Mouse (Mus musculus) hindbrain, embryonic 12.5 days (tissue): ENCODE measurements at regions not wholly inside any gene's neighbourhood (a gene's known extent, or its start where the extent isn't known, plus 50 kb on each side); places are given as distances from the start of the nearest gene placed in this dataset.

Source experiments
- ATAC-seq: fragments of 200-750 bp; cut with Nextera tagmentation; 2 replicates; pipeline ENCODE4 v1.8.0; 2017; ENCODE audit warnings: moderate TSS enrichment; ENCODE audit not compliant: low FRiP score
- H3K27ac ChIP-seq: fragments of 300-500 bp; sonication (generic); 2 replicates; pipeline ENCODE4 v1.5.1; 2016; ENCODE audit warnings: mild to moderate bottlenecking
- H3K27me3 ChIP-seq: fragments of 300-500 bp; sonication (generic); 2 replicates; pipeline ENCODE4 v1.6.1; 2016; ENCODE audit warnings: mild to moderate bottlenecking
- H3K36me3 ChIP-seq: fragments of 300-500 bp; sonication (generic); 2 replicates; pipeline ENCODE4 v1.6.1; 2016; ENCODE audit warnings: mild to moderate bottlenecking
- H3K4me1 ChIP-seq: fragments of 300-500 bp; sonication (generic); 2 replicates; pipeline ENCODE4 v1.6.1; 2016
- H3K4me2 ChIP-seq: fragments of 300-500 bp; sonication (generic); replicated peaks from 2 replicates; pipeline ENCODE4 v1.6.1; 2016; ENCODE audit warnings: mild to moderate bottlenecking
- H3K4me3 ChIP-seq: fragments of 300-500 bp; sonication (generic); 2 replicates; pipeline ENCODE4 v1.5.1; 2016; ENCODE audit warnings: mild to moderate bottlenecking
- H3K9ac ChIP-seq: fragments of 300-500 bp; sonication (generic); 2 replicates; pipeline ENCODE4 v1.6.1; 2016; ENCODE audit warnings: mild to moderate bottlenecking, moderate library complexity
- H3K9me3 ChIP-seq: fragments of 300-500 bp; sonication (generic); replicated peaks from 2 replicates; pipeline ENCODE4 v1.6.1; 2016; ENCODE audit warnings: mild to moderate bottlenecking
- WGBS: fragments of 180-500 bp; shearing (Covaris S2); methylation state at CpG from one replicate; pipeline ENCODE4 v1.1.7; 2016; 5-methylcytosine and 5-hydroxymethylcytosine counted together

DNA sequence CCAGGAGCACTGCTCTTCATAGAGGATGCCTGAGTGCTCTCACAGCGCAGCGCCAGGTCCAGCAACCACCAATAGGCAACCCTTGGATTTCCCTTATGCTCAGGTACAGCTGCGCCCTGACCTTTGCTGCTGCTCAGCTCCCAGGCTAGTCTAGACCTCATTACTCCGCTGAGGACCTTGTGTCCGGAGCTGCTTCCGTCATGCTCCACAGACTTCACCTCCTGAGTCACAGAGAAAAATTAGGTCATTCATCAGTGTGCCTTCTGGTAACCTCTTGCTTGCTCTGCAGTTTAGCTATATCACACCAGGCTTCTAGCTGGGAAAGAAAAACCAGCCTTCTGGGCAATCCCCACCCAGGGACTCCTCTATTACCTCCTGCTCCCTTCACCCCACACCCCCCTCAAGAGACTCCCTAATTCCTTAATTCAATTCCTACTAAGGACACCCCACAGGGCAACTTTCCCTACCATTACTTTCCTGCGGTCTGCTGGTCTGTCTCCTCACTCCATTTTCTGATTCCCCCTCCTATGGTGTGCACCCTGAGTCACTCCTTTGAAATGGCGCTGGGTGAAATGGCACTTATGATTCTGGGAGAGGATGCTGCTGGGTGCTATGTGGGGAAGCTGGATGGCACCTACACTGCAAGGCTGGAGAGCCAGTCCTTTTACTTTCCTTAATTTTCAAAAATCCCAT lies 835.0 kb upstream of the Car8 start:
- peaks cover 12% of the 10 kb centered on the region for H3K4me1 ChIP-seq
- ATAC-seq = peak; percentile 40; the same call in 1 of the 2 replicates
- no peak overlapping the region for H3K9ac ChIP-seq
- no peaks in the 10 kb centered on the region for H3K9me3 ChIP-seq
- no peak overlapping the region for H3K4me2 ChIP-seq
- H3K4me3 ChIP-seq = no peak overlapping the region
- H3K27me3 ChIP-seq = no peaks in the 10 kb centered on the region
- H3K36me3 ChIP-seq = no peaks in the 10 kb centered on the region
- no peak overlapping the region for H3K27ac ChIP-seq
- WGBS = 45% methylated on average over 8 of the region's 8 CpGs

DNA sequence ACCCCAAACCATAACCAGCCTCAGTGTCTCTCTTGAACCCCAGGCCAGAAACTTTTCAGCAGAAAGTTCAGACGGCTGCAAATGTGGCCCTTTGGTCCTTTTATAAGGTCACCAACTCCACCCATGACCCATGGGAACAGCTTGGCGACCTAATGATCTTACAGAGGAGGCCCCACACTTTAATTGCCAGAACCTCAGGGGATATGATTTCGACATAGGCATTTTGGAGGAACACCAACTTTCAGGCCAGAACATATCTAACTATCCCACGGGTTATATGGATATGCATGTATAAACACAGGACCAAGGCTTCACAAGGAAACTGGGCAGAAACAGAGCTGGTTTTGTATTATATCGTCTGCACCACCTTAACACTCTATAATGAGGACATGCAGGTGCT lies 833.5 kb upstream of the Car8 start:
- ATAC-seq = no peak
- Histone ChIP-seq H3K36me3 (no peaks in the 10 kb centered on the region), H3K4me3 (no peak overlapping the region), H3K27me3 (no peaks in the 10 kb centered on the region), H3K9me3 (no peaks in the 10 kb centered on the region), H3K4me2 (no peak overlapping the region), H3K4me1 (peaks cover 12% of the 10 kb centered on the region), H3K9ac (no peak overlapping the region), H3K27ac (no peak overlapping the region)
- 75% methylated on average over 5 of the region's 5 CpGs for WGBS

DNA sequence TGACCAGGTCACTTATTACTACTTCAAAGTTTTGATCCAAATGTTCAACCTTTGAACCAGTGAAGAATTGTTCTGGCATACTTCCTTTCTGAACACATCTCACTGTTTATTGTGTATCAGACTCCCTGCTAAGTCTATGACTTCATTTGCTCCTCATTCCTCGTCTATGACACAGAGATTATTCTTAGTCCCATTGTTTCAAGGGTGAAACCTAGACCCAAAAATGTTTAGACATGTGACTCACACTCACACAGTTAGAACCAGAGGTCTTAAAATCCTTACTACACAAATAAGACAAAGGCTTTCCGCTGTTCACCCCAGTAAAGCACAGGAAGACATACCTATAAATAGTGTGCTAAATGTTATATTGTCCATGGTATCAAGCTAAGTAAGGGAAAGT lies 829.0 kb upstream of the Car8 start:
- no peak overlapping the region for H3K4me3 ChIP-seq
- no peaks in the 10 kb centered on the region for H3K27me3 ChIP-seq
- 72% methylated on average over 2 of the region's 2 CpGs for WGBS
- H3K9me3 ChIP-seq = no peaks in the 10 kb centered on the region
- no peak overlapping the region for H3K4me2 ChIP-seq
- ATAC-seq = no peak
- H3K36me3 ChIP-seq = no peaks in the 10 kb centered on the region
- no peak overlapping the region for H3K9ac ChIP-seq
- H3K4me1 ChIP-seq = 0 out of 2 replicates have a peak, but pooled peaks cover 3% of the 10 kb centered on the region
- H3K27ac ChIP-seq = no peak overlapping the region

DNA sequence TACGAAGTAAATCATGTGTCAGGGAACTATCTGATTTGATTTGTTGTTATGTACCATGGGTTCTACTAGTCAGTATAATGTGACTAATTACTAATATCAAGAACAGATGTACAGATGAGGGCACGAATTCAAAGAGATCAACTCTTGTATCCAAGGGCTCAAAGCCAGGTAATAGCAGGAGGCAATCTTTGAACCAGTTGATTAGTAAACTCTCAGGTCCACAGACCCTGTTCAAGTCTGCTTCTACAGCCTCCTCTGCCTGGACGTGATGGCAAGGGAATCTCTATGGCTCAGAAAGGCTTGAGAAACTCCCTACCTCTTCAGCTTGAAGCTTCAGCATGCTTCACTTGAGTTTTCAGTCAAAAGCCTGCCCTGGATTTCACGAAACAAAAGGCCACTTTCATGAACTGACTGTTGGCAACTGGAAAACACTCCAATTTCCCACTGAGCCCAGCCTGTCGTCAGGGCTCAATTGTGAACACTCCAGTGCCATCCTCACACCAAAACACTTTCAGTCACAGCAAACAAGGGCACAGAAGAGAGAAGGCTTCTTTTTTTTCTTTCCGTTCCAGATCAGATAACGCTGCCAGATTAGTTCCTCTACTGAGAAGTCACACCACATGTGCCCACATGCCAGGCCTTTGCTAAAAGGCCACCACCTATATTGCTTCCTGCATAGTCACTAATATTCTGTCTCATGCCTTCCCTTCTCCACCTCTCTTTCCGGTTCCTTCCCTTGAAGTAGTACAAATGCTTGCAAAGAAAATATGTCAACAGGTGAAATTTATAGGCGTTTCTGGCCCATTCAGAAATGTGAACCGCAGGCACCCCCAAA lies 827.4 kb upstream of the Car8 start:
- no peaks in the 10 kb centered on the region for H3K27me3 ChIP-seq
- H3K4me3 ChIP-seq = no peak overlapping the region
- H3K4me1 ChIP-seq = 0 out of 2 replicates have a peak, but pooled peaks cover 3% of the 10 kb centered on the region
- H3K4me2 ChIP-seq = no peak overlapping the region
- H3K36me3 ChIP-seq = no peaks in the 10 kb centered on the region
- WGBS = 63% methylated on average over 10 of the region's 10 CpGs
- H3K9me3 ChIP-seq = no peaks in the 10 kb centered on the region
- H3K27ac ChIP-seq = no peak overlapping the region
- no peak overlapping the region for H3K9ac ChIP-seq
- no peak for ATAC-seq

DNA sequence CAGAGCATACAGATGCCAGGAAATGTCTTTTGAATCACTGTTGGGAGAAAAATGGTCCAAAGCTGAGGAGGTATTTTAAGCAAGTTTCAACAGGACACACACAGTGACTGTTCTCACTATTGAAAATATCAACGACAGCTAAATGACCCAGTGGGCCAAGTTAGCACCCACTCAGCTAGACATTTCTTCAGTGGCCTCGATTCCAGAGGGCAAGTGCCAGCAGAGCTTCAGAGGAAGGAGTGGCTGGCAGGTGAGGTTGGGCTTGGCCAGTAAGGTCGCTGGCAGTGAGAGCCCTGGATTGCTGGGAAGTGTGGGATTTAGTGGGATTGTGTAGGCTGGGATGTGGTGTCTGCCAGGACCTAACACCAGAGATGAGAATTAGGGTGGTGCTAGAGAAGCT lies 823.1 kb upstream of the Car8 start:
- WGBS = 76% methylated on average over 3 of the region's 3 CpGs
- no peaks in the 10 kb centered on the region for H3K27me3 ChIP-seq

DNA sequence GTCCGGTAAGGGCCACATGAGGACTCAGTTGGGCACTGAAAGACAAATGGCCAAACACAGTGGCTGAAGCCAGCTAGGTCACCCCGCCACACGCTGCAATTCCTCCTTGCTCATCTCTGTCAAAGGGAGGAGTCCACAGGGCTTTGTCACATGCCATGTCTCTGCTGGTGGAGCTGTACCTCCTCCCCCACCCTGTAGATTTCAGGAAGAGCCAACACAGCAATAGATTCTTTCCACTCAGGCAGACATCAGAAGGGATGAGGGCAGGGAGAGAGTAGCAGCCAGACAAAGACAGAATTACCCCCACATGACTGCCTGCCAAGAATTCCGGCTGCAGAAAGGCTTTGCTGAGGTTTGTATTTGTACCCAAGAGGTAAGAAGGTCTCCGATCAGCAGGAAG lies 821.4 kb upstream of the Car8 start:
- Histone ChIP-seq H3K9ac (no peak overlapping the region), H3K4me1 (peaks cover 7% of the 10 kb centered on the region), H3K4me2 (no peak overlapping the region), H3K9me3 (no peaks in the 10 kb centered on the region), H3K27ac (no peak overlapping the region), H3K27me3 (no peaks in the 10 kb centered on the region), H3K4me3 (no peak overlapping the region), H3K36me3 (no peaks in the 10 kb centered on the region)
- peak; percentile 73 for ATAC-seq
- WGBS = 32% methylated on average over 5 of the region's 5 CpGs

More for the DNA sequence above, 823.1 kb upstream of the Car8 start:
- Histone ChIP-seq H3K4me1 (peaks cover 10% of the 10 kb centered on the region), H3K36me3 (no peaks in the 10 kb centered on the region), H3K4me3 (no peak overlapping the region), H3K9ac (no peak overlapping the region), H3K9me3 (no peaks in the 10 kb centered on the region), H3K4me2 (no peak overlapping the region), H3K27ac (no peak overlapping the region)
- ATAC-seq = no peak

DNA sequence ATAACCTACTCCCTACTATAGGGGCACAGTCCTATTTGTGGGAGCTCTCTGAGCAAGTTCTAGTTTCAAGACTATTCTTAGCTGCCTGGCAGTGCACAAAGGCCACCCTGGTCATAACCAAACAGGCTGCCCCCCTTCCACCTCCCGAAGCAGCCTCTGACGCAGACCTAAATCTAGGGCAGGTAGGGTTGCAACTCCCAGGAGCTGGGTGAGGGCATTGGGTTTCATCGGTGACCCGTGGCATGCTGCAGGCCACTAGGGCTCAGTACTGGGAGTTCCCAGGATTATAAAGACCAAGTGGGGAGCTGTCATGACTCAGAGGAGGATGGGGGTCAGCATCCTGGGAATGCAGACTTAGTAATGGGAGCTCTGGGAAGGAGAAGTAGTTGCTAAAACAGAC lies 818.8 kb upstream of the Car8 start:
- H3K36me3 ChIP-seq = no peaks in the 10 kb centered on the region
- H3K27ac ChIP-seq = no peak overlapping the region
- H3K4me3 ChIP-seq = no peak overlapping the region
- no peaks in the 10 kb centered on the region for H3K27me3 ChIP-seq
- H3K9me3 ChIP-seq = no peaks in the 10 kb centered on the region
- WGBS = 58% methylated on average over 4 of the region's 4 CpGs
- ATAC-seq = no peak
- no peak overlapping the region for H3K4me2 ChIP-seq
- H3K9ac ChIP-seq = no peak overlapping the region
- H3K4me1 ChIP-seq = peaks cover 7% of the 10 kb centered on the region

DNA sequence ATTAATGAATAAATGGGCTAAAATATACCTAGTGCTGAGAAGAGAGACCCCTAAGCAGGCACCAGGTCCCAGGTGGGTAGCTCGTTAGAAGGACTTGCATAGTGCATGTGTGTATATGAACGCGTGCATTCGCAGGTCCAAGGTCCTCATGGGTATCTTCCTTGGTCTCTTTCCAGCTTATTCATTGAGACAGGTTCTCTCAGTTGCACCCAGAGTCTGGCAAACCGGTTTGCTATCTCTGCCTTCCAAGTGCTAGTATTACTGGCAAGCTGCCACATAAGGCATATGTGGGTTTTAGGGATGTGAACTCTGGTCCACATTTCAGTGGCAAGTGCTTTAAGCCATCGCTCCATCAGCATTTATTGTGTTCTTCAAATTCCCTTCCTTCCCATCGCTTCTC lies 818.3 kb upstream of the Car8 start:
- Histone ChIP-seq H3K27me3 (no peaks in the 10 kb centered on the region), H3K9me3 (no peaks in the 10 kb centered on the region), H3K9ac (no peak overlapping the region), H3K27ac (no peak overlapping the region), H3K4me3 (no peak overlapping the region), H3K36me3 (no peaks in the 10 kb centered on the region), H3K4me1 (peaks cover 7% of the 10 kb centered on the region), H3K4me2 (no peak overlapping the region)
- WGBS = 90% methylated on average over 7 of the region's 7 CpGs
- no peak for ATAC-seq

DNA sequence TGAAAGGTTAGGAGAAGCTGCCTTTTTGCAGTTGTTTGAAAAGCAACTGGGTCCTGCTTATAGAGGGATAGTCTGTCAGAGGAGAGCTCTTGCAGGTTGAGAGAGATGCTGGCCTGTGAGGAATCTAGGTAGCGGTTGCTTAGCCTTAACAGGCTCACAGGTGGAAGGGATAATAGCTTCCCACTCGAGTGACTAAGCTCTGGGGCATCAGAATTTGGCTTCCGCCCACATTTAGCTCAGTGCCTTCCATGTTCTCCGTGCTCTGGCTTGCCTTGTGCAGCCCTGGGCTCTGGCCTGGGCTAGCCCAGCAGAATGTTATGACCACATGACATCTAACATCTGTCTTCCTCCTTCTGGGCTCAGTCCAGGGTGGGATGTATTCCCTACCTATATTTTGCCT lies 817.0 kb upstream of the Car8 start:
- Histone ChIP-seq H3K36me3 (no peaks in the 10 kb centered on the region), H3K4me1 (peaks cover 7% of the 10 kb centered on the region)
- WGBS = 85% methylated on average over 4 of the region's 4 CpGs

DNA sequence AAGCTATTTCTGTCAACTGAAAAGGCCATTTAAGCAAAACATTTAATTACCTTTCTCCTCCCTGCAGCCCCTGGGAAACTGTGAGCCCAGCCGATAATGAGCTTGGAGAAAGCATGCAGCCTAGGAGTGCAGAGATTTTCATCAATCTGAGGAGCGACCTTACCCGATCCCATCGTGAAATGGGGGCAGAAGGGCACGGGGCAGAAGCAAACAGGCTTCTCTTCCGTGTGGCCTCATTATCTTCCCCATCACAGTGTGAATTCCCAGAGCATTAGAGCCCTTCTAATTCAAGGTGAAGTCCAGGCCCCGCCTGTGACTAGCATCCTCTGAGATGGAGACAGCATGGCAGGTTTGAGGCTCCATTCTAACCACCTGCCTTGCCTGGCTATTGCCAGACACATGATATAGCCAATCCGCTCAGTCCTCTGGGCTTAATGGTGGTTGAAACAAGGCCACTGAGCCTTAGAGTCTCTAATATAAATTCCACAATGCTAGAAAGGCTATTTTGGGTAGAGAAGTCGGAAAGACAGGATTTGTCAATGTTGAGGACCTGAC lies 816.5 kb upstream of the Car8 start:
- WGBS = 55% methylated on average over 9 of the region's 9 CpGs
- no peak overlapping the region for H3K27ac ChIP-seq
- H3K9me3 ChIP-seq = no peaks in the 10 kb centered on the region
- H3K9ac ChIP-seq = no peak overlapping the region
- H3K4me3 ChIP-seq = no peak overlapping the region
- no peak for ATAC-seq
- no peak overlapping the region for H3K4me2 ChIP-seq
- H3K27me3 ChIP-seq = no peaks in the 10 kb centered on the region
- peaks cover 3% of the 10 kb centered on the region for H3K4me1 ChIP-seq
- no peaks in the 10 kb centered on the region for H3K36me3 ChIP-seq

More for the DNA sequence above, 817.0 kb upstream of the Car8 start:
- H3K4me3 ChIP-seq = no peak overlapping the region
- H3K27me3 ChIP-seq = no peaks in the 10 kb centered on the region
- H3K9me3 ChIP-seq = no peaks in the 10 kb centered on the region
- ATAC-seq = no peak
- H3K4me2 ChIP-seq = no peak overlapping the region
- H3K9ac ChIP-seq = no peak overlapping the region
- H3K27ac ChIP-seq = no peak overlapping the region

DNA sequence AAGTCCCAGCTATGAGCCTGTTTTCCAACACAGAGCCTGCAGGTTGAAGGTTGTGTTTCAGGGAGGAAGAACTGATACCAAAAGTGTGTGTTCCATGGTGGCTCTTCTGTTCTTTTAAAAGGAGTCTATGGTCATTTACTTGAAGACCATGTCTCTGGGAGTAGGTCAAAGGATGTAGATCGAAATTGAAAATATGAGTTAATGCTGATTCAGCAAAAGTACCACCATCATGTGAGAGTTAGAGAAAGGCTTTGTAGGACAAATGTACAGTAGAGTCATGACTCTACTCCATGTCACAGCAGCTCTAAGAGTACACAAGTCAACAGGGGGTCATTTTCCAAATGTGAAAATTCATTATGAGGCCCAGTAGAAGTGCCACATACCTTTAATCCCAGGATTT lies 810.0 kb upstream of the Car8 start:
- ATAC-seq = no peak
- H3K9me3 ChIP-seq = no peaks in the 10 kb centered on the region
- no peaks in the 10 kb centered on the region for H3K4me1 ChIP-seq
- H3K36me3 ChIP-seq = no peaks in the 10 kb centered on the region
- H3K27me3 ChIP-seq = no peaks in the 10 kb centered on the region
- WGBS = 88% methylated on average over 1 of the region's 1 CpGs
- no peak overlapping the region for H3K27ac ChIP-seq
- no peak overlapping the region for H3K4me2 ChIP-seq
- no peak overlapping the region for H3K4me3 ChIP-seq
- H3K9ac ChIP-seq = no peak overlapping the region

DNA sequence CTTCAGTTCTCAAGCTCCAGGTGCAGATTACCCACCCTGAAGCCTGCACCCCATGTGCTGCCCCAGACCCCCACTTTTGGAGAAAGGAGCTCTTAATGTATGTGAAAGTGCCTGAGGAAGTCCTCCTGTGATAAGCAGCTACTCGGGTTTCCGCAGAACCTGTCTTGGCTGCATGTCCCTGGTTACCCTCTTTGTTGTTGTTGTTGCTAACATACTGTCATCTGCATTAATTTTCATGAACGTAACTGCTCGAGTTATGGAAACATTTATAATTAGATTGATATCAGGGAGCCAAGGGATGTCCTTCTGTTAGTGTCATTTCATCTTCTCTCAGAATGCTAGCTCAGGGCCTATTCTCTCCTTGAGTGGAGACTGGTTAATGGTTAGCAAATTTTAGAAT lies 808.3 kb upstream of the Car8 start:
- Histone ChIP-seq H3K4me1 (no peaks in the 10 kb centered on the region), H3K9ac (no peak overlapping the region), H3K36me3 (no peaks in the 10 kb centered on the region), H3K4me3 (no peak overlapping the region), H3K9me3 (no peaks in the 10 kb centered on the region), H3K4me2 (no peak overlapping the region), H3K27ac (no peak overlapping the region), H3K27me3 (no peaks in the 10 kb centered on the region)
- whole genome bisulfite sequencing = 75% methylated on average over 4 of the region's 4 CpGs
- ATAC-seq = no peak
